Mouse (Mus musculus) lung, postnatal 0 days (tissue): ENCODE results near the gene Nckap5.

ENCODE experiments used
- CTCF ChIP-seq: IDR thresholded peaks from 2 replicates; pipeline ENCODE4 v1.5.1; 2016; ENCODE audit warnings: antibody characterized with exemption, mild to moderate bottlenecking
- EP300 ChIP-seq: IDR thresholded peaks from 2 replicates; pipeline ENCODE4 v1.6.1; 2016; ENCODE audit warnings: antibody characterized with exemption, mild to moderate bottlenecking, control low read depth

DNA sequence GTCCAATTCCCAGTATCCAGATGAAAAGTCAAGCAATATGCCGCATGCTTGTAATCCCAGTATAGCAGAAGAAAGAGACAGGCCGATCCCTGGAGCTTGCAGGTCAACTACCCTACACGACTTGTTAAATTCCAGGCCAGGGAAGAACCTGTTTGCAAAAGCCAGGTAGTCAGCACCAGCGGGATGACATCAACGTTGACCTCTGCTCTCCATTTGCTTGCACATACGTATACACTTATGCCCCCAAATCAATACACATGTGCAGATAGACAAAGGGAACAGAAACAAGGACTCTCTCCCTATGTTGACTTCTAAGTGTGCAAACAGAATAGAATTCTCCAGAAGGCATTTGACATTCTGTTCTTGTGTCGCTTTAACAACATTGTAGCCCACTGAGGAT, 576.7 kb downstream of the Nckap5 start:
- TF ChIP-seq CTCF: no peak
- TF ChIP-seq EP300: no peak
